Mouse (Mus musculus): ENCODE measurements around the gene Kcnab2. TPM values are rescaled to one million over a fixed set of nuclear protein-coding genes. Genes with fewer than 3 reads are reported as not detected.

Gene Kcnab2
- polyA plus RNA-seq, 1 experiment from 2014 or later, result 37.1 TPM

- Histone ChIP-seq H3K27me3 (replicated peaks) (peaks cover 11% of the 10 kb centered on the region), H3K9ac (replicated peaks) (no peak overlapping the region), H3K4me2 (no peak overlapping the region), H3K9me3 (replicated peaks) (no peaks in the 10 kb centered on the region), H3K4me3 (replicated peaks) (no peak overlapping the region), H3K4me1 (peaks cover 60% of the 10 kb centered on the region), H3K27ac (replicated peaks) (no peak overlapping the region), H3K36me3 (no peaks in the 10 kb centered on the region)
- 57% methylated on average over 7 of the region's 7 CpGs for WGBS
- no peak for ATAC-seq (ENCODE audit: low FRiP score)
Observed at GRCm38 (mm10) chr4:152345120-152345889, 132.4 kb downstream of the Kcnab2 start.

- H3K4me2 ChIP-seq, result no peak overlapping the region
- H3K9me3 ChIP-seq (replicated peaks), result no peaks in the 10 kb centered on the region
- H3K27me3 ChIP-seq (replicated peaks), result peaks cover 11% of the 10 kb centered on the region
- no peak overlapping the region for H3K4me3 ChIP-seq (replicated peaks)
- ATAC-seq (ENCODE audit: low FRiP score), result no peak
- H3K36me3 ChIP-seq, result no peaks in the 10 kb centered on the region
- peaks cover 60% of the 10 kb centered on the region for H3K4me1 ChIP-seq
- WGBS, result 78% methylated on average over 7 of the region's 7 CpGs
- H3K9ac ChIP-seq (replicated peaks), result no peak overlapping the region
- H3K27ac ChIP-seq (replicated peaks), result no peak overlapping the region
Observed at GRCm38 (mm10) chr4:152344651-152345050, 133.0 kb downstream of the Kcnab2 start.

GRCm38 (mm10) chr4:152343296-152343695 is 134.4 kb downstream of the Kcnab2 start:
- no peak for ATAC-seq (ENCODE audit: low FRiP score)
- H3K36me3 ChIP-seq, result no peaks in the 10 kb centered on the region
- no peaks in the 10 kb centered on the region for H3K9me3 ChIP-seq (replicated peaks)
- peaks cover 10% of the 10 kb centered on the region for H3K27me3 ChIP-seq (replicated peaks)
- no peak overlapping the region for H3K4me3 ChIP-seq (replicated peaks)
- H3K9ac ChIP-seq (replicated peaks), result no peak overlapping the region; the same call in 1 of the 2 replicates
- no peak overlapping the region for H3K4me2 ChIP-seq
- H3K27ac ChIP-seq (replicated peaks), result no peak overlapping the region
- H3K4me1 ChIP-seq, result peaks cover 57% of the 10 kb centered on the region
- WGBS, result 7% methylated on average over 5 of the region's 5 CpGs

Other genes with a start within 250 kb of the Kcnab2 start
- 17.7 and 20.8 TPM in 2 replicates for gene Gpr153, start 203.6 kb downstream of the Kcnab2 start, polyA plus RNA-seq (2015; fragmentation: Nextera tagmentation; extraction: Ambion mirVana)
- gene Hes3, start 186.2 kb downstream of the Kcnab2 start, polyA plus RNA-seq (2015; fragmentation: Nextera tagmentation; extraction: Ambion mirVana), result 0.19 and 0.29 TPM in 2 replicates
- gene Icmt, start 180.6 kb downstream of the Kcnab2 start, polyA plus RNA-seq (2015; fragmentation: Nextera tagmentation; extraction: Ambion mirVana), result 20.0 and 21.1 TPM in 2 replicates
- gene Rnf207, start 158.9 kb downstream of the Kcnab2 start, polyA plus RNA-seq (2015; fragmentation: Nextera tagmentation; extraction: Ambion mirVana), result 7.8 and 12.4 TPM in 2 replicates
- gene Rpl22, start 152.1 kb downstream of the Kcnab2 start, polyA plus RNA-seq (2015; fragmentation: Nextera tagmentation; extraction: Ambion mirVana), result 148 and 190 TPM in 2 replicates
- 46.3 and 53.7 TPM in 2 replicates for gene Chd5, start 139.2 kb downstream of the Kcnab2 start, polyA plus RNA-seq (2015; fragmentation: Nextera tagmentation; extraction: Ambion mirVana)
- gene Nphp4, start 1.2 kb downstream of the Kcnab2 start, polyA plus RNA-seq (2015; fragmentation: Nextera tagmentation; extraction: Ambion mirVana), result 4.9 and 5.4 TPM in 2 replicates